Comparison of ENCODE assay signal across 9 mouse cellular contexts in genomic region chr12:86220200-86221021, GRCm38 (mm10). TPM values are rescaled to one million over a fixed set of nuclear protein-coding genes. Genes with fewer than 3 reads are reported as not detected.
A peak's percentile ranks its signal among the peaks of the same experiment; 100 is the strongest.
DNase-seq lines count a peak whose midpoint lies in the region; ATAC-seq and TF ChIP-seq lines count a peak whose summit lies in the region.
"Had no signal": no experiment of that assay in that cellular context is flagged by ENCODE, and none has a peak within 500 bp of the region (broad histone marks: within the 10 kb centered on the region; RNA-seq: fewer than 3 reads in every experiment).

No protein-coding gene starts in this region.

- H3K9me3 ChIP-seq in heart, embryonic 11.5 days (replicated peaks; ENCODE audit: control insufficient read depth, low read length): no peaks in the 10 kb centered on the region
- no peaks in the 10 kb centered on the region for H3K9me3 ChIP-seq in ES-E14 (ENCODE audit: control insufficient read depth, insufficient read depth, low read depth, low read length)
- H3K9me3 ChIP-seq in hindbrain, embryonic 11.5 days (ENCODE audit: control insufficient read depth, low read length): no peaks in the 10 kb centered on the region
- H3K9me3 ChIP-seq in midbrain, embryonic 10.5 days (replicated peaks): 0 out of 2 replicates have a peak, but pooled peaks cover 5% of the 10 kb centered on the region

- peak overlapping the region; percentile 84 for H3K4me2 ChIP-seq in heart, embryonic 11.5 days
- peak overlapping the region; percentile 50 for H3K4me2 ChIP-seq in hindbrain, embryonic 11.5 days (replicated peaks; ENCODE audit: low read depth, low read length)

- in situ Hi-C loops in ES-E14 (cut with MboI; ENCODE audit: low sequenced_read_pairs in 2 of 2, unreplicated experiment in 2 of 2): no loop called here

- no peaks in the 10 kb centered on the region for H3K36me3 ChIP-seq in heart, embryonic 11.5 days (ENCODE audit: control insufficient read depth, insufficient read depth, low read length)
- H3K36me3 ChIP-seq in ES-E14 (ENCODE audit: control insufficient read depth, insufficient read depth, low read length, poor library complexity, severe bottlenecking): no peaks in the 10 kb centered on the region
- no peaks in the 10 kb centered on the region for H3K36me3 ChIP-seq in hindbrain, embryonic 11.5 days (ENCODE audit: control insufficient read depth, insufficient read depth, low read length)
- no peaks in the 10 kb centered on the region for H3K36me3 ChIP-seq in midbrain, embryonic 10.5 days

- H3K27me3 ChIP-seq in heart, embryonic 11.5 days (ENCODE audit: control insufficient read depth, insufficient read depth, low read length): peaks cover 16% of the 10 kb centered on the region
- peaks cover under 1% of the 10 kb centered on the region; the same call in 1 of the 2 replicates for H3K27me3 ChIP-seq in hindbrain, embryonic 11.5 days (ENCODE audit: control insufficient read depth, insufficient read depth, low read length)
- H3K27me3 ChIP-seq in midbrain, embryonic 10.5 days (ENCODE audit: low read depth, poor library complexity, severe bottlenecking): peaks cover 46% of the 10 kb centered on the region

- DNase-seq in heart, adult 18-20 months: no peak
- no peak for DNase-seq in ES-E14 (ENCODE audit: low read depth, low spot score)
- DNase-seq in hindbrain, embryonic 11.5 days (ENCODE audit: low spot score): peak; percentile 65
- peak; percentile 60 for DNase-seq in midbrain, embryonic 10.5 days (ENCODE audit: low spot score)
- DNase-seq in kidney, adult 8-10 months: no peak
- no peak for DNase-seq in urinary bladder, adult 2 months (ENCODE audit: low spot score)

- peak overlapping the region; percentile 29; the same call in 1 of the 2 replicates for H3K27ac ChIP-seq in heart, embryonic 11.5 days (ENCODE audit: low read depth, low read length)
- no peak overlapping the region for H3K27ac ChIP-seq in ES-E14 (ENCODE audit: insufficient read depth, low read depth, low read length, poor library complexity, severe bottlenecking)
- peak overlapping the region; percentile 44; the same call in 1 of the 2 replicates for H3K27ac ChIP-seq in hindbrain, embryonic 11.5 days (ENCODE audit: low read depth, low read length)
- peak overlapping the region; percentile 87 for H3K27ac ChIP-seq in midbrain, embryonic 10.5 days (replicated peaks)

- H3K9ac ChIP-seq in heart, embryonic 11.5 days (ENCODE audit: low read depth, low read length): peak overlapping the region; percentile 70
- H3K9ac ChIP-seq in ES-E14 (ENCODE audit: insufficient read depth, low read depth, low read length, poor library complexity, severe bottlenecking): peak overlapping the region; percentile 32
- H3K9ac ChIP-seq in hindbrain, embryonic 11.5 days (ENCODE audit: low read depth, low read length): peak overlapping the region; percentile 46; the same call in 1 of the 2 replicates

- 9% methylated on average over 38 of the region's 38 CpGs for WGBS in heart, embryonic 11.5 days (ENCODE audit: insufficient replicate concordance)
- 6% methylated on average over 38 of the region's 38 CpGs for WGBS in hindbrain, embryonic 11.5 days
- 6% methylated on average over 38 of the region's 38 CpGs for WGBS in midbrain, embryonic 10.5 days

- H3K4me1 ChIP-seq in heart, embryonic 11.5 days (ENCODE audit: control insufficient read depth, insufficient read depth, low read length): peaks cover 14% of the 10 kb centered on the region; the same call in 1 of the 2 replicates
- H3K4me1 ChIP-seq in ES-E14 (ENCODE audit: control insufficient read depth in 2 of 2, insufficient read depth in 2 of 2, low read length in 2 of 2, poor library complexity in 1 of 2): peaks cover 2 to 5% of the 10 kb centered on the region in 2 experiments; a peak in 2 of 4 replicates
- H3K4me1 ChIP-seq in hindbrain, embryonic 11.5 days (replicated peaks; ENCODE audit: control insufficient read depth, insufficient read depth, low read length): no peaks in the 10 kb centered on the region; the same call in 1 of the 2 replicates
- peaks cover 29% of the 10 kb centered on the region for H3K4me1 ChIP-seq in midbrain, embryonic 10.5 days

- ATAC-seq in heart, embryonic 11.5 days (replicated peaks; ENCODE audit: insufficient number of reproducible peaks, low FRiP score, low TSS enrichment): no peak; the same call in 1 of the 2 replicates
- ATAC-seq in hindbrain, embryonic 11.5 days (ENCODE audit: low FRiP score): peak; percentile 76
- no peak for ATAC-seq in megakaryocyte progenitor cell, adult 5-6 weeks (replicated peaks; ENCODE audit: poor library complexity)

- peak overlapping the region; percentile 43 for H3K4me3 ChIP-seq in heart, embryonic 11.5 days (ENCODE audit: low read depth, low read length)
- peak overlapping the region; percentile 31 to 42 for H3K4me3 ChIP-seq in ES-E14 (ENCODE audit: insufficient read depth in 1 of 2, low read depth in 1 of 2, low read length in 2 of 2, poor library complexity in 1 of 2, severe bottlenecking in 1 of 2)
- H3K4me3 ChIP-seq in hindbrain, embryonic 11.5 days (ENCODE audit: low read depth, low read length): peak overlapping the region; percentile 15; the same call in 1 of the 2 replicates
- peak overlapping the region; percentile 50 for H3K4me3 ChIP-seq in midbrain, embryonic 10.5 days
- H3K4me3 ChIP-seq: megakaryocyte, embryonic 14.5 days had no signal

TF ChIP-seq in ES-E14, 5 proteins besides CTCF, POLR2A, EP300 and RAD21:
- no peak for TF ChIP-seq ZNF384 (IDR thresholded peaks at IDR 0.05; ENCODE audit: low read depth, low read length)
- TF ChIP-seq ZC3H11A (IDR thresholded peaks at IDR 0.05; ENCODE audit: borderline replicate concordance, low read depth, low read length): no peak
- TF ChIP-seq MAFK (IDR thresholded peaks at IDR 0.05; ENCODE audit: insufficient read depth, low read depth, low read length): no peak
- TF ChIP-seq HCFC1 (IDR thresholded peaks at IDR 0.05; ENCODE audit: borderline replicate concordance, insufficient read depth, low read length): no peak
- no peak for TF ChIP-seq CHD2 (IDR thresholded peaks at IDR 0.05; ENCODE audit: low read depth, low read length)

RNA-seq across cellular contexts. Expression of gene Gpatch2l, which starts 21.2 kb away (rescaled TPM):
- 10.8 and 14.2 TPM in 2 replicates for polyA plus RNA-seq in heart, embryonic 11.5 days (2014; fragmentation: Nextera tagmentation; extraction: Ambion mirVana)
- total RNA-seq in heart, adult 18-20 months (2021): 10 to 100 TPM; 11.8 to 13.3 TPM
- 13.1 and 13.4 TPM in 2 replicates for total RNA-seq in ES-E14 (2012; rRNA removed)
- polyA plus RNA-seq in hindbrain, embryonic 11.5 days (2014; fragmentation: Nextera tagmentation; extraction: Ambion mirVana): 17.4 and 18.8 TPM in 2 replicates
- 18.2 and 20.1 TPM in 2 replicates for polyA plus RNA-seq in midbrain, embryonic 10.5 days (2016; fragmentation: Nextera tagmentation; extraction: Ambion mirVana)
- 17.1 and 17.6 TPM in 2 replicates for total RNA-seq in megakaryocyte progenitor cell, adult 5-6 weeks (2015)
- 23.0 and 27.3 TPM in 2 replicates for total RNA-seq in megakaryocyte progenitor cell, adult 5-6 weeks (2017)
- polyA plus RNA-seq in urinary bladder, adult 2 months (2012; rRNA removed): 14.7 and 16.1 TPM in 2 replicates

Comparison
In these comparisons a context has a peak if more than half of its experiments do, and no peak if none do; other contexts are left out.
1. DNase-seq: peak in hindbrain, embryonic 11.5 days (single experiment) and midbrain, embryonic 10.5 days (single experiment); none in heart, adult 18-20 months (0 of 2), ES-E14 (single experiment), kidney, adult 8-10 months (0 of 2) and urinary bladder, adult 2 months (single experiment).
2. Peak in every context shown above with its lines, with median percentiles within 50 percentile points of each other: H3K4me3 ChIP-seq and H3K9ac ChIP-seq.